Mouse (Mus musculus) liver, postnatal 0 days (tissue): ENCODE results near the gene Zfp184. TPM values are rescaled to one million over a fixed set of nuclear protein-coding genes. Genes with fewer than 3 reads are reported as not detected.
"Not testable (repeated sequence)": the region's sequence is repeated elsewhere in the genome, so short reads cannot be mapped to it uniquely, and the experiment has no call there.

Experiments
- ATAC-seq: fragments of 200-750 bp; cut with Nextera tagmentation; 2 replicates; pipeline ENCODE4 v1.8.0; 2017; ENCODE audit warnings: mild to moderate bottlenecking, moderate library complexity
- DNase-seq: peaks from one replicate; pipeline ENCODE4 v3.0.0-alpha.2; 2016
- H3K27ac ChIP-seq: fragments of 300-500 bp; sonication (generic); 2 replicates; pipeline ENCODE4 v1.5.1; 2014; ENCODE audit warnings: antibody characterized with exemption, moderate library complexity, mild to moderate bottlenecking, low read depth
- H3K27me3 ChIP-seq: fragments of 300-500 bp; sonication (generic); 2 replicates; pipeline ENCODE4 v1.6.1; 2014; ENCODE audit warnings: low read length, control low read depth, mixed read lengths; ENCODE audit not compliant: insufficient read depth
- H3K36me3 ChIP-seq: fragments of 300-500 bp; sonication (generic); replicated peaks from 2 replicates; pipeline ENCODE4 v1.6.1; 2014; ENCODE audit warnings: mild to moderate bottlenecking, control low read depth, low read length, moderate library complexity, mixed read lengths; ENCODE audit not compliant: insufficient read depth
- H3K4me1 ChIP-seq: fragments of 300-500 bp; sonication (generic); 2 replicates; pipeline ENCODE4 v1.6.1; 2014; ENCODE audit warnings: antibody characterized with exemption, mild to moderate bottlenecking, control low read depth; ENCODE audit not compliant: insufficient read depth
- H3K4me2 ChIP-seq: fragments of 300-500 bp; sonication (generic); 2 replicates; pipeline ENCODE4 v1.6.1; 2014; ENCODE audit warnings: low read depth, mild to moderate bottlenecking, low read length, moderate library complexity, mixed read lengths
- H3K4me3 ChIP-seq: fragments of 300-500 bp; sonication (generic); 2 replicates; pipeline ENCODE4 v1.5.1; 2014; ENCODE audit warnings: low read depth, low read length
- H3K9ac ChIP-seq: fragments of 300-500 bp; sonication (generic); replicated peaks from 2 replicates; pipeline ENCODE4 v1.6.1; 2014; ENCODE audit warnings: mild to moderate bottlenecking, moderate library complexity
- H3K9me3 ChIP-seq: fragments of 300-500 bp; sonication (generic); 2 replicates; pipeline ENCODE4 v1.6.1; 2016; ENCODE audit warnings: mild to moderate bottlenecking, control low read depth, low read length, mixed read lengths
- CTCF ChIP-seq: sonication (generic); IDR thresholded peaks from 2 replicates; pipeline ENCODE4 v1.5.1; 2016; ENCODE audit warnings: antibody characterized with exemption, low read depth
- EP300 ChIP-seq: IDR thresholded peaks from 2 replicates; pipeline ENCODE4 v1.6.1; 2016; ENCODE audit warnings: antibody characterized with exemption, low read depth, mild to moderate bottlenecking
- WGBS: fragments of 180-500 bp; shearing (Covaris S2); extraction: QIAGEN DNeasy Blood & Tissue Kit; methylation state at CpG from one replicate; pipeline ENCODE4 v1.1.7; 2014; ENCODE audit not compliant: insufficient replicate concordance; 5-methylcytosine and 5-hydroxymethylcytosine counted together
- polyA plus RNA-seq: library from polyadenylated mRNA; unstranded; fragments of >200 nt; fragmentation: Nextera tagmentation; extraction: Ambion mirVana; gene quantifications from 2 replicates; pipeline ENCODE4 v1.2.1, GENCODE M21; 2015

Zfp184 gene
- polyA plus RNA-seq: 0.27 and 0.32 TPM in 2 replicates

GRCm38 (mm10) chr13:21944926-21945740, at the start of gene Zfp184:
Gene Zfp184, plus strand, starts transcription at chr13:21945094.
- Histone ChIP-seq H3K36me3 (no peaks in the 10 kb centered on the region), H3K4me1 (peaks cover 11% of the 10 kb centered on the region), H3K4me2 (peak within 1 kb of the TSS; percentile 91), H3K9me3 (no peaks in the 10 kb centered on the region), H3K9ac (peak within 1 kb of the TSS; percentile 53), H3K4me3 (peak within 1 kb of the TSS; percentile 73), H3K27ac (no peak within 1 kb of the TSS), H3K27me3 (no peaks in the 10 kb centered on the region)
- WGBS: 2% methylated on average over 50 of the region's 50 CpGs
- peak; percentile 82 for DNase-seq
- peak; percentile 81 for ATAC-seq
- TF ChIP-seq EP300 (no peak), CTCF (peak; percentile 23; the same call in 1 of the 2 replicates)

GRCm38 (mm10) chr13:21896549-21897244, 48.2 kb upstream of the Zfp184 start:
- WGBS: 12% methylated on average over 24 of the region's 24 CpGs
- TF ChIP-seq CTCF (no peak), EP300 (no peak)
- Histone ChIP-seq H3K9ac (no peak overlapping the region), H3K4me3 (no peak overlapping the region), H3K4me1 (peaks cover 3% of the 10 kb centered on the region; the same call in 1 of the 2 replicates), H3K9me3 (0 out of 2 replicates have a peak, but pooled peaks cover 2% of the 10 kb centered on the region), H3K36me3 (no peaks in the 10 kb centered on the region), H3K27ac (no peak overlapping the region), H3K4me2 (peak overlapping the region; percentile 45), H3K27me3 (no peaks in the 10 kb centered on the region)
- DNase-seq: no peak
- ATAC-seq: no peak

GRCm38 (mm10) chr13:21897245-21897634, 47.7 kb upstream of the Zfp184 start:
- Histone ChIP-seq H3K27me3 (no peaks in the 10 kb centered on the region), H3K9ac (no peak overlapping the region), H3K27ac (no peak overlapping the region), H3K36me3 (no peaks in the 10 kb centered on the region), H3K9me3 (0 out of 2 replicates have a peak, but pooled peaks cover 2% of the 10 kb centered on the region), H3K4me1 (peaks cover 3% of the 10 kb centered on the region; the same call in 1 of the 2 replicates), H3K4me2 (peak overlapping the region; percentile 45), H3K4me3 (no peak overlapping the region)
- no peak for ATAC-seq
- no peak for TF ChIP-seq EP300
- TF ChIP-seq CTCF: no peak
- no peak for DNase-seq
- WGBS: 4% methylated on average over 11 of the region's 11 CpGs

- H3K4me2 ChIP-seq, H3K36me3 ChIP-seq, H3K27ac ChIP-seq, H3K9ac ChIP-seq, H3K4me1 ChIP-seq, DNase-seq, ATAC-seq, H3K27me3 ChIP-seq, H3K9me3 ChIP-seq, H3K4me3 ChIP-seq: not testable (repeated sequence)
- WGBS: 87% methylated on average over 9 of the region's 9 CpGs
These were observed 43.9 kb upstream of the Zfp184 start for GRCm38 (mm10) chr13:21900870-21901565.

- Histone ChIP-seq H3K4me1 (no peaks in the 10 kb centered on the region), H3K4me2 (no peak overlapping the region), H3K4me3 (no peak overlapping the region), H3K36me3 (no peaks in the 10 kb centered on the region), H3K27ac (no peak overlapping the region), H3K9ac (no peak overlapping the region), H3K9me3 (0 out of 2 replicates have a peak, but pooled peaks cover 2% of the 10 kb centered on the region), H3K27me3 (no peaks in the 10 kb centered on the region)
- ATAC-seq (no peak), DNase-seq (no peak)
- 53% methylated on average over 3 of the region's 3 CpGs for WGBS
- TF ChIP-seq CTCF (no peak), EP300 (no peak)
These were observed 41.4 kb upstream of the Zfp184 start for GRCm38 (mm10) chr13:21903500-21903899.

GRCm38 (mm10) chr13:21904090-21904489, 40.8 kb upstream of the Zfp184 start:
- not testable (repeated sequence) for H3K27ac ChIP-seq, H3K36me3 ChIP-seq, H3K27me3 ChIP-seq, H3K4me3 ChIP-seq, H3K9me3 ChIP-seq, H3K4me2 ChIP-seq, H3K9ac ChIP-seq, H3K4me1 ChIP-seq, DNase-seq, ATAC-seq
- 66% methylated on average over 3 of the region's 4 CpGs for WGBS
